Mouse (Mus musculus) hindbrain, postnatal 0 days (tissue): Measurements from ENCODE around the gene Card9. TPM values are rescaled to one million over a fixed set of nuclear protein-coding genes. Genes with fewer than 3 reads are reported as not detected.
A peak's percentile ranks its signal among the peaks of the same experiment; 100 is the strongest.

Experiments used
- ATAC-seq: fragments of 200-750 bp; cut with Nextera tagmentation; 2 replicates; pipeline ENCODE4 v1.8.0; 2017; ENCODE audit warnings: mild to moderate bottlenecking, moderate TSS enrichment, moderate library complexity
- DNase-seq: peaks from one replicate; pipeline ENCODE4 v3.0.0-alpha.2; 2015; ENCODE audit warnings: low spot score
- H3K27ac ChIP-seq: fragments of 300-500 bp; sonication (generic); 2 replicates; pipeline ENCODE4 v1.5.1; 2014; ENCODE audit warnings: mild to moderate bottlenecking
- H3K27me3 ChIP-seq: fragments of 300-500 bp; sonication (generic); 2 replicates; pipeline ENCODE4 v1.6.1; 2014; ENCODE audit warnings: low read length, mixed read lengths; ENCODE audit not compliant: insufficient read depth
- H3K36me3 ChIP-seq: fragments of 300-500 bp; sonication (generic); 2 replicates; pipeline ENCODE4 v1.6.1; 2014; ENCODE audit warnings: low read length, mixed read lengths; ENCODE audit not compliant: insufficient read depth
- H3K4me1 ChIP-seq: fragments of 300-500 bp; sonication (generic); 2 replicates; pipeline ENCODE4 v1.6.1; 2014; ENCODE audit warnings: antibody characterized with exemption, low read length, mixed read lengths; ENCODE audit not compliant: insufficient read depth
- H3K4me2 ChIP-seq: fragments of 300-500 bp; sonication (generic); 2 replicates; pipeline ENCODE4 v1.6.1; 2014; ENCODE audit warnings: low read depth, mild to moderate bottlenecking, low read length, moderate library complexity, mixed read lengths
- H3K4me3 ChIP-seq: fragments of 300-500 bp; sonication (generic); 2 replicates; pipeline ENCODE4 v1.5.1; 2014; ENCODE audit warnings: low read length
- H3K9ac ChIP-seq: fragments of 300-500 bp; sonication (generic); replicated peaks from 2 replicates; pipeline ENCODE4 v1.6.1; 2014; ENCODE audit warnings: mild to moderate bottlenecking, low read length, moderate library complexity, mixed read lengths
- H3K9me3 ChIP-seq: fragments of 300-500 bp; sonication (generic); 2 replicates; pipeline ENCODE4 v1.6.1; 2016; ENCODE audit warnings: low read length, mixed read lengths
- CTCF ChIP-seq: IDR thresholded peaks from 2 replicates; pipeline ENCODE4 v1.5.1; 2016; ENCODE audit warnings: antibody characterized with exemption, control low read depth, low read depth
- WGBS: fragments of 180-500 bp; shearing (Covaris S2); extraction: QIAGEN DNeasy Blood & Tissue Kit; methylation state at CpG from one replicate; pipeline ENCODE4 v1.1.7; 2014; 5-methylcytosine and 5-hydroxymethylcytosine counted together
- polyA plus RNA-seq: library from polyadenylated mRNA; unstranded; fragments of >200 nt; fragmentation: Nextera tagmentation; extraction: Ambion mirVana; gene quantifications from 2 replicates; pipeline ENCODE4 v1.2.1, GENCODE M21; 2015
- total RNA-seq: library from RNA; depleted of rRNA; stranded (reverse); fragments of >200 nt; gene quantifications from 2 replicates; pipeline ENCODE4 v1.2.3, GENCODE M21; 2014

Card9 gene
- total and polyA plus RNA-seq, 2 experiments from 2014 or later = 1.6 to 2.0 TPM

- no peak for TF ChIP-seq CTCF
- ATAC-seq = peak; percentile 84
- WGBS = 81% methylated on average over 4 of the region's 4 CpGs
- Histone ChIP-seq H3K36me3 (peaks cover 26% of the 10 kb centered on the region), H3K4me1 (no peaks in the 10 kb centered on the region), H3K4me3 (0 out of 2 replicates have a peak overlapping the region, but pooled peaks have one; percentile 8), H3K27ac (peak overlapping the region; percentile 84), H3K27me3 (no peaks in the 10 kb centered on the region), H3K4me2 (peak overlapping the region; percentile 42), H3K9ac (peak overlapping the region; percentile 38; the same call in 1 of the 2 replicates), H3K9me3 (no peaks in the 10 kb centered on the region)
- DNase-seq = peak; percentile 71
These were observed 30.7 kb downstream of the Card9 start for GRCm38 (mm10) chr2:26330056-26330468.

GRCm38 (mm10) chr2:26329402-26329801 is 31.3 kb downstream of the Card9 start:
- Histone ChIP-seq H3K4me2 (no peak overlapping the region), H3K27ac (peak overlapping the region; percentile 84), H3K27me3 (no peaks in the 10 kb centered on the region), H3K9me3 (no peaks in the 10 kb centered on the region), H3K4me3 (no peak overlapping the region), H3K9ac (no peak overlapping the region), H3K36me3 (peaks cover 32% of the 10 kb centered on the region), H3K4me1 (no peaks in the 10 kb centered on the region)
- DNase-seq (peak; percentile 75), ATAC-seq (peak; percentile 78)
- 39% methylated on average over 8 of the region's 8 CpGs for WGBS
- TF ChIP-seq CTCF = no peak

GRCm38 (mm10) chr2:26327852-26328251 is 32.9 kb downstream of the Card9 start:
- no peak overlapping the region for H3K27ac ChIP-seq
- no peaks in the 10 kb centered on the region for H3K9me3 ChIP-seq
- peaks cover 47% of the 10 kb centered on the region for H3K36me3 ChIP-seq
- no peak overlapping the region for H3K4me2 ChIP-seq
- no peak overlapping the region for H3K9ac ChIP-seq
- TF ChIP-seq CTCF = no peak
- H3K4me1 ChIP-seq = no peaks in the 10 kb centered on the region
- 89% methylated on average over 4 of the region's 4 CpGs for WGBS
- DNase-seq (no peak), ATAC-seq (no peak)
- no peaks in the 10 kb centered on the region for H3K27me3 ChIP-seq
- H3K4me3 ChIP-seq = no peak overlapping the region

- H3K4me3 ChIP-seq = no peak overlapping the region
- ATAC-seq = peak; percentile 61
- no peak overlapping the region for H3K9ac ChIP-seq
- peaks cover 52% of the 10 kb centered on the region for H3K36me3 ChIP-seq
- peak; percentile 98 for TF ChIP-seq CTCF
- WGBS = 66% methylated on average over 15 of the region's 15 CpGs
- H3K4me1 ChIP-seq = peaks cover 4% of the 10 kb centered on the region; the same call in 1 of the 2 replicates
- peak; percentile 83 for DNase-seq
- H3K27me3 ChIP-seq = no peaks in the 10 kb centered on the region
- H3K9me3 ChIP-seq = no peaks in the 10 kb centered on the region
- no peak overlapping the region for H3K4me2 ChIP-seq
- H3K27ac ChIP-seq = 0 out of 2 replicates have a peak overlapping the region, but pooled peaks have one; percentile 2
These were observed 35.1 kb downstream of the Card9 start for GRCm38 (mm10) chr2:26325386-26326181.

GRCm38 (mm10) chr2:26324917-26325316 is 35.8 kb downstream of the Card9 start:
- no peaks in the 10 kb centered on the region for H3K27me3 ChIP-seq
- peak; percentile 72 for TF ChIP-seq CTCF
- peaks cover 52% of the 10 kb centered on the region for H3K36me3 ChIP-seq
- H3K9ac ChIP-seq = no peak overlapping the region
- H3K9me3 ChIP-seq = no peaks in the 10 kb centered on the region
- no peak overlapping the region for H3K4me2 ChIP-seq
- DNase-seq (peak; percentile 46), ATAC-seq (no peak)
- H3K27ac ChIP-seq = 0 out of 2 replicates have a peak overlapping the region, but pooled peaks have one; percentile 2
- 89% methylated on average over 2 of the region's 2 CpGs for WGBS
- H3K4me1 ChIP-seq = peaks cover 8% of the 10 kb centered on the region; the same call in 1 of the 2 replicates
- no peak overlapping the region for H3K4me3 ChIP-seq

GRCm38 (mm10) chr2:26323589-26324325 is 37.0 kb downstream of the Card9 start:
- Histone ChIP-seq H3K27me3 (no peaks in the 10 kb centered on the region), H3K9me3 (no peaks in the 10 kb centered on the region), H3K4me3 (no peak overlapping the region), H3K4me1 (peaks cover 19% of the 10 kb centered on the region), H3K27ac (no peak overlapping the region), H3K36me3 (peaks cover 52% of the 10 kb centered on the region), H3K4me2 (no peak overlapping the region), H3K9ac (no peak overlapping the region)
- 93% methylated on average over 13 of the region's 13 CpGs for WGBS
- no peak for TF ChIP-seq CTCF
- no peak for ATAC-seq
- no peak for DNase-seq
